Mouse (Mus musculus) bone marrow, adult 2 months (tissue): ENCODE measurements around the gene Fam168a.

Source experiments
- CTCF ChIP-seq: fragments of 200-500 bp; IDR thresholded peaks from 2 replicates; pipeline ENCODE4 v1.5.1; 2011; ENCODE audit warnings: low read length, control low read depth; ENCODE audit not compliant: control insufficient read depth, insufficient read depth
- POLR2A ChIP-seq: fragments of 200-500 bp; IDR thresholded peaks from 2 replicates; pipeline ENCODE4 v1.6.1; 2011; ENCODE audit warnings: low read depth, mild to moderate bottlenecking, control low read depth, low read length, borderline replicate concordance; ENCODE audit not compliant: control insufficient read depth

- TF ChIP-seq POLR2A (no peak), CTCF (no peak)
These were observed 13.2 kb upstream of the Fam168a start for GRCm38 (mm10) chr7:100693199-100693598.
